Mouse (Mus musculus) cerebellum, adult 8-10 months (tissue): ENCODE measurements around the gene Armh3.

ENCODE experiments used
- DNase-seq: peaks from one replicate; pipeline ENCODE4 v3.0.0; 2022

Gene Armh3

DNA sequence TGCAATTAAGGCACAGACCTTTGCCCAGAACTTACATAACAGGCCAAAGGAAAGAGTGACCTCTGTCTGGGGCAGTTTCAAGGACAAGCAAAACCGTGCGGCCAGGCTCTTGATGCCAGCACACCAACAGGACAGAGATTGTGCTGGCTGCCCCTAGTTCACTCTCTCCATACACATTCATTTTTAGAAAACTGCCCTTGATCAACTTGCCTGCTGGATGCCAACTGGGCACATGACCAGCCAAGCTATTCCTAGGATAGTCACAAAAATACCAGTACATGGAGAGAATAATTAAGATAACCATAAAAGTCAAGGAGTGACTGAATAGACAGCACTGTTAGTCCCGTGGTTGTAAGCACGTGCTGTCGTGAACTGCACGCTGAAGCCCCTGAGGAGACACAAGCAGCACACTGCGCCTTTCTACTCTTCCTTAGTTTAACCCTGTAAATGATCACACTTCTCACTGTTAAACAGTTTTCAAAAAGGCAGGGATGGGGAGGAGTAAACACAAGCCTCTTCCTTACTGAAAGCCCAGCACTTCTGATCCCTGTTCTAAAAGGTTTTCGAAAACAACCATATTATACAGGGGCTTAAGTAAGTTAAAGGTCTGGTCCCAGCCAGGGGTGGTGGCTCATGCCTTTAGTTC, 95.8 kb downstream of the Armh3 start:
- no peak for DNase-seq

DNA sequence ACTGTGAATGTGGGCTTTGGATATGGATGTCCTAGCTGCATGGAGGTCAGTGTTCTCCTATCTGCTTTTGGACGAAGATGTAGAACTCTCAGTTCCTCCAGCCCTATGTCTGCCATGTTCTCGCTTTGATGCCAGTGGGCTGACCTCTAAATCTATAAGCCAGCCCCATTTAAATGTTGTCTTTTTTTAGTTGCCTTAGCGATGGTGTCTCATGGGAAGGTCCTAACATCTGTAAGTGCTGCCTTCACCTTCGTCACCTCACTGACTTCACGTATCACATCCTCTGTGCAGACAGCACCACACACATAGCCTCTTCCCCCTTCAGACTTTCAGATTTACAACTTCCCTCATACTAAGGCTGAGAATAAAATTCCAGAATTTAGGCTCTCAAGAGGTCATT, 97.5 kb downstream of the Armh3 start:
- no peak for DNase-seq

DNA sequence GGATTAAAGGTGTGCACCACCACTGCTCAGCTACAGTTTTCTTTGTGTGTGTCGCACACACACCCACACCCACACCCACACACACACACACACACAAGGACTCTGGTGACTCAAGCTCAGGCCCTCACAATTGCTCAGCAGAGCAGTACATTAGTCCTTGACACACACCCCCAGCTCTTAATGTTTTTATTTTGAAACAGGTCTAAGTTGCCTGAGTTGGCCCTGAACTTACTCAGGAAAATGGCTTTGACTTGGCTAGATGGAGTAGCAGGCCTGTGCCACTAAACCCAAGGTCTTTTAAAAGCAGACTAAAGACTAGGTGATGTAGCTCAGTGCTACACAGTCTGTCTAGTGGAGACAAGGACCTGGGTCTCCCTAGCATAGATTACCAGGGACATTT, 102.6 kb downstream of the Armh3 start:
- DNase-seq = no peak

DNA sequence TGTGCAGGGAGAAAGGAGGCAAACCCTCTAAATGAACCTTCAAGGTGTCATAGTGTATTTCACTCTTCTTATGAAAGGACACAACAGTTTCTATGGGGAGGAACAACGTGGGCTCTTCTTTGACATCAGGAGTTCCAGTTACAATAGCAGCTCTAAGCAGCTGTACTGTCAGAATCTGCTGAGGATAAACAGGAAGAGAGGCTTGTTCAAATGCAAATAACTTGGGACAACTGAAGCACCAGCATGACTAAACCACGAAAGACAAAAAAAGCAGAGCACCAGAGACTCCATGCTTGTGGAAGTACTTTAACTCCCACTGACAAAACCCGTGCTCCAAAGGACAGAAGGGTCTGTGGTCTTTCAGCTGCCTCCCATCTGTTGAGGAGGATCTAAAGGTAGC, 116.2 kb downstream of the Armh3 start:
- DNase-seq = no peak

DNA sequence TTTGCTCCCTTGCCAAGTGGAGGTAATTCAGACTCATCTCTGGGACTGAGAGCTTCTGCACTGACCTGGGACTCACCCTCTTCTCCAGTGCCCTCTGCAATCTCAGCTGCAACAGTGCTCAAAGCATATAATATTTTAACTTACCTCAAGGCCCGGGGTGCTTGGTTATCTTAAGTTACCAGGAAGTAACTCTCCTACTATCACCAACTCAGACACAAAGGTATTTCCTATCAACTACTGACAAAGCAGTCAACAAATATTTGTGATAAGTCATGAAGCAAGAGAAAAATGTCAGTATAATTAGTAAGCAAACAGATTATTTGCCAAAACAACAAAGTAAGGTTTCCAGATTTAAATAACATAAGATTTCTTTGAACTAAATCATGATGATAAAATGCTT, 125.0 kb downstream of the Armh3 start:
- DNase-seq = no peak

DNA sequence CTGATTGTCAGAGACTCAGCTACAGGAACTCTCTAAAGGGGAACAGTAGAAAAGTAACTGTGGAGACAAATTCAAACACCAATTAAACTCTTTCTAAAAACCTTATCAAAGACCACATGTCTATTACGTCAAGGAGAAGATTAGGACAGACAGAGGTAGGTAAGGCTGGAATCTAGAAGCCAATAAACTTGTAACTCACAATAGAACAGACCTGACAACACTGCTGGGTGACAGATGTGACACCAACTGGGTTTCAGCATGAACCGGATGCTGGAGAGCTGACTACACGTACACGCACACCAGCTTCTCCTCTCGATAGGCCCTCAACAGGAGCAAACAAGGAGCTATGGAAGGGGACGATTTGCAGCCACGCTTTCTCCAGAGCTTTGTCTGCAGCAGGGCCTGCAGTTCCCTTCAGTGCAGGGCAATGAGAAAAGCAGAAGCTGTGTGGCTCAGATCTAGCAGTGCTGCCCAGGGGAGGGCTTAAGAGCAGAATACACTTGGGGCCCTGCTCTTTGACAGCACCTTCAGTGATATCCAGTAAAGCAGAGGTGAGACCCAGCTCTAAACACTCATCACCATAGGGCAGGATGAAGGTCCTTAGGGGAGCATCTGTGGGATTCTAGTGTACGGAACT, 142.9 kb downstream of the Armh3 start:
- DNase-seq = no peak

DNA sequence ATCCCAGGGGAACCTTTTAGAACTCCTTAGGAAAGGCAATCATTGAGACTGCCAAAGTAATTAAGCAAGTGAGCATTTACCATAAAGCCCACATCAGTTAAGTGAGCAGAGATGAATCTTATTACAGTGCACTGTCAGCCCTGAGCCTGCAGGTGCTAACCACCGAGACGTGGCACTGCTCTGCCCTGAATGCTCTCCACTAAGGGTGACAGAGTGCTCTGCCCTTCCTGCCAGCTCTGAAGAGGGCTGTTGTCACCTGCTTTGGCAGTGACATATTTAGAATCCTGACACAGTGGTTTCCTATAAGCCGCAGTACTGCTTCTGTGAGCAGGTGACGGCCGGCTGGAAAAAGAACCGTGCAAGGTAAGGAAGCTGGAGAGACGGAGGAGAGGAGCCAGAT, 143.8 kb downstream of the Armh3 start:
- DNase-seq = no peak

DNA sequence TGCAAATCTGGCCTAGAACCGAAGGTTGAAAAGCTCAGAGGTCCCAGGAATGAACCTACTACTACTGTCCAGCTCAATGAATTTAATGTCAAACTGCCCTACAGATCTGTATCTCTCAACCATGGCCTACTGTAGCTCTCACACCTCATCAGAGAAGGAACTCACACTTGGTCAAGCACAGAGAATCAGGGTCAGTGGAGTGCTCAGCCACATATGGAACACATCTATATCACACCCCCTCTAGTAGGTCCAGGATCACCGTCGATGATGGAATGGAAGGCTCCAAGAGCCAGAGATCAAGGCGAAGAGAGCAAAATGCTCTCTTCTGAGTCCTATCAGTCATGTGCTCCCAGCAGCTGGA, 150.6 kb downstream of the Armh3 start:
- DNase-seq = no peak

DNA sequence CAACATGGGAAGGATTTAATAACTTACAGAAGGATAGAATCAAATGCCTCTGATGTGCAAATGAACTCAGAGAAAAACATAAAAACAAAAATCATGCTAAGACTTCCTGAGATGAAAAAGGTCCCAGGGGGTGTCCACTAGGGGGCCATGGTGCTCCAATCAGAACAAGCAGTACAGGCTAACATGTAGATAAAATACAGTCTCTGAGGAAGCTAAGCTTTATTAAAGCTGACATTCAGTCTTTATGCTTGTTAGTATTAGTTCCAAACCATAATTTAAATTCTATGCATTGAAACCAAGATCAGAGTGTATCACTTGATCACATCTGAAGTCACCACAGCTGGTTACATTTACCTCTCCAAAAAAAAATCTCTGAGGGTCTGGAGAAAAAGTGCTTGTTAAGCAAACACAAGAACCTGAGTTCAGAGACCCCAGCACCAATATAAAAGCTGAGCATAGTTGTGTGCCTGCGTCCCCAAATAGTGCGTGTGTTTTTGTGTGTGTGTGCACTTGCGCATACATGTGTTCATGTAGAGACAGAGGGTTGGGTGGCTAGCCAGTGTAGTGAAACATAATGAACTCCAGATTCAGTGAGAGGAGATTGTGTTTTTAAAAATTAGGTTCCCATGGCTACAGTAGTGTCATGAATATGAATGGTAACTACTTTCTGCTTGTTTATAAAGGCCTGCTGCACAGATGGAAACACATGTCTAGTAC, 151.1 kb downstream of the Armh3 start:
- no peak for DNase-seq

DNA sequence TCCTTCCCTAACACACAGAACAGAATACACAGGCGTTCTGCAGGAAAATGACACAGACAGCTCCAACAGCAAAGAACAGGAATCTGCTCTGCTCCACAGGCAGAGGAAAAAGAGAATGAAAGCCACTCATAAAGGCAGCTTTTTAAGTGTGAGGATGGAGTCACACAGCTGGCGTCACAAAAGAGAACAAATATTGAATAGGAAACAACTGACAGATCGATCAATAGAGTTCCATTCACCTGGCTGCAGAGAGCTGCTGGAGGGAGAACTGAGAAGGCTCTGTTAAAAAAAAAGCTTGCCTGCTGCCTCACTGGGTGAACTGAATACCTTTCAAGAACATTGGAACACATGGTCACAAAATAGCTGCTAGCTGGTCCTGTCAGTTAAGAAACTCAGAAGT, 154.1 kb downstream of the Armh3 start:
- no peak for DNase-seq

DNA sequence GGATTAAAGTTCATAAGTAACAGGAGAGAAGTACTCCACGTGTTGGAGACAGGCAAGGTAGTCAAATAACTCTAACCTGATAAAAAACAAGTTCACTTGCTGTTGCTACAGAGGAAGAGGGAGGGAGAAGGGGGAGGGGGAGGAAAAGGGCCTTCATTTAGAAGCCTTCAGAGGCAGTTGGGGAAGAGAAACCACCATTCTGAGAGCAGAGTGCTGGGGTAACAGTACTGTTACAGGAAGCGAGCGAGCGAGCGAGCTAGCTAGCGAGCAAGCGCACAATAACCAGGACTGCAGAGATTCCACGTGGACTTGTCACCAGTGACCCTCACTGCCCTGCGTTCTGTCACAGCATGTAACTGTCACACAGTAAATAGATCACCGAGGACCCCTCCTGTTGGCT, 154.9 kb downstream of the Armh3 start:
- DNase-seq = no peak

DNA sequence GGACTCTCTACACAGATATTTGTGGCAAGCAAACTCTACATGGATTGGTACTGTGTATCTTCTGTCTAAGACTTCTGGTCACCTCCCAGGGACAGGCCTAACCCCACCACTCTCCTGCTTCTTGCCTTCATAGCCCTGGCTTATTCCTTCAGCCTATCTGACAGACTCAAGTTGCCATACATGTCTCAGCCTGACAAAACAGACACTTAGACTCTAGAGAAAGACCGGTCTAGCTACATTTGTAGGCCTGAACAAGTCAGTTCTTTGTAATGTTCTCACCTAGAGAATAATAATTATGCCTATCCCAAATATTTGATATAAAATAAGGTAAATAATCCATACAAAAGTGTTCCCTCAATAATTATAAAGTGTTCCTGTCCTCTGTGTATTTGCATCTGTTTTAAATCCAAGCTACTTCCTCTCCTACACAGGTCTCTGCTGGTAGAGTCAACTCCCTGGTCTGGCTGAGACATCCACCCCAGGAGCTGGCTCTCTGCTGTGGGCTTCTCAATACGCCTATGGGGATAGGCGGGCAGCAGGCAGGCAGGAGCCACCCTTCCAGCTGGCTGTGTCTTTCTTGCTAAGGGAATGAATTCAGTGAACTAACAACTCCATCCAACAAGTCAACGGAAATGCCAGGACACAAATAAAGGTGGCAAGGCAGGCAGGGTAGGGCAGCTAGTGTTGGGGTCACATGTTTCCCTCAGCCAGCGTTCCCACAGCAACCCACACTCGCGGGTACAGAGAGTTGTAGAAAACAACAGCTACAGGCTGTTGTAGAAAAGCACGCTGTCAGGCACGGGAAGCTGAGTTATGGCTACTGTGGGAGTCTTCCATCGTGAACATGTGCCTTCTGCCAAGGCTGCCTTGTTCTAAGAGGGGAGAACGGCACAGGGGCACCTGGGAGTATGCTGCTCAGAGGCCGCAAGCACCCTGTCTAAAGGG, 161.0 kb downstream of the Armh3 start:
- DNase-seq = no peak

DNA sequence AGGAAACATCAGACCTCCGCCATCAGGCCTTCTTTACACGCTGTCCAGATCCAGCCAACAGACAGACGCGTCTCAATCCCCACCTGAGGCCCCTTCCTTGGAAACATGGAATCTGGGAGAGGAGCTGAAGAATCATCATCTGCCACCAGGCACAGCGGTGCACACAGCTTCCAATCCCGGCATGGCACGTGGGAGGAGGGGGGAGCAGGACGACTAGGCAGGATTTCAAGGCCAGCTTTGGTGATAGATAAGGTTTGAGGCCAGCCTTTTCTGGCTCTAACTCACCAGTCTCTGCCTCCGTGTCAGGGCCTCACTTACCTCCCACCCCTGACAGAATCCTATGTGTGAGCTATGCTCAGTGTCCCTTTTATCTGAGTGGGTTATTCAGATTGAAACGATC, 162.8 kb downstream of the Armh3 start:
- no peak for DNase-seq

DNA sequence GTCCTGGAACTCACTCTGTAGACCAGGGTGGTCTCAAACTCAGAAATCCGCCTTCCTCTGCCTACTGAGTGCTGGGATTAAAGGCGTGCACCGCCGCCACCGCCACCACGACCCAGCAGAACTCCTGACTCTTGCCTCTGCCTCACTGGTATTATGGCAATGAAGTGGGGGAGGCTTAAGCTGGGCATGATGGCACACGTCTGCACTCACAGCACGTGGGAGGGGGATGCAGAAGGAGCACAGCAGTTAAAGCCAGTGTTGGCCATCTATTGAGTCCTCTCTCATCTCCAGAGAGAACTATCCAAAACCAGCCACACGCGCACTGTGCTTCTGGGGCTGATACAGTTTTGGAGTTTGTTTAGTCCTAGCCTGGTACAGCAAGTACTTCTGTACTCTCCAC, 164.6 kb downstream of the Armh3 start:
- no peak for DNase-seq

DNA sequence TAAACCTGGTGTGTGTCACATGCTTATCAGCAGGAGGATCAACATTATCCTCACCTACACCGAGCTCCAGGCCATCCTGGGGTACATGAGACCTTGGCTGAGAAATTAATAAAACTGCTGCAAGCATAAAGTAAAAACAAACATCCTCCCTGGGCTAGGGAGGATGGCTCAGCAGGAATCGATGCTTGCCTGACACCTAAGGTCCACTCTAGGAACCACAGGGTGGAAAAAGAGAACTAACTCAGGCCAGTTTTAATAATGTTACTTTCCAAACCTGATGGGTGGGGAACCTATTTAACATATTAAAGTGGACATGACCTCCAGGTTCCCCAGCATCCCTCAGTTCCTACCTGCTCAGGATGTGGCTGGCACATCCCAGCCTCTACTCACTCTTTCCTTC, 167.6 kb downstream of the Armh3 start:
- no peak for DNase-seq

DNA sequence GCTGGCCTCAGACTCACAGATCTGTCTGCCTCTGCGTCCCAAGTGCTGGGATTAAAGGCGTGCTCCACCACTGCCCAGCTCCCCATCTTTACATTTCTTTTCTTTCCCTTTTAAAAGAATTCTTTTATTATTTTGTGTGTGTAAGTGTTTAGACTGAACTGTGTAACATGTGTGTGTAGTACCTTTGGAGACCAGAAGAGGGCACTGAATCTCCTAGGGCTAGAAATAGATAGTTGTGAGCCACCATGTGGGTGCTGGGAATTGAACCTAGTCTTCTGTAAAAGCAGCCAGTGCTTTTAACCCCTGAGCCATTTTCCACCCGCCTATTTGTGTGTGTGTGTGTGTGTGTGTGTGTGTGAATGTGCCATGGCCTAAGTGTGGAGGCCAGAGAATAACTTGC, 170.6 kb downstream of the Armh3 start:
- no peak for DNase-seq

DNA sequence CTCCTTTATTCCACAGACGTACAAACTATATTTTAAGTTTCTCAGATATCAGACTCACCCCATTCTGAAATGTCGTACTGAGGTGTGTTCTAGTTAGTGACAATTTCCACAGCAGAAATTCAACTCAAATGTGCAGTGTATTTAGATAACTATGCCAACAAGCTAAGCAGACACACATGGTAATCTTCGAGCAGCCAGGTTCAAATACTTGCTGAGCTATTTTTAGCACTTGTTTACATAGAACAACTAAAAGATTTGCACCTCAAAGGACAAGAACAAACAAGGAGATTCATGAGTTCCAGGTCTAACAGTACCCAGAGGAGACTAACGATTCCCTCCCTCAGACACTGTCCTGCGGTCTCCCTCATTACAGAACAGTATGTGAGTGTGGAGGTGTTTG, 171.2 kb downstream of the Armh3 start:
- DNase-seq = no peak

DNA sequence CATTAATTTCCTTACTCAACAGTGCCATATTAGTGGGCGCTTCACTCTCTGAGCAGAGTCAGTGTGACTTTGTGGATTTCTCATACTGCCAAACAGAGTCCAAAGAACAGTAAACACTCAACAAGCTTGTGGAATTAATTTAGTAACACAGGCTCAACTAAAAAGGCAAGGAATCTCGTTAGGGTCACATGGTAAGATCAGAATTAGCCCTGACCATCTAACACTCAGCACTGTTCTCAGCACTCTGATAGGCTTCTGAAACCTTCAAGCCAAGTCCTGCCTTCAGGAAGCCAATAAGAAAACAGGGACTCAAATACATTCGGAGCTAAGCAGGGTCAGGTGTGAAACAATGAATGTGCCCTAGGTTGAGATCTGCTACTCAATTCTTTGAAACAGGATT, 172.1 kb downstream of the Armh3 start:
- no peak for DNase-seq

DNA sequence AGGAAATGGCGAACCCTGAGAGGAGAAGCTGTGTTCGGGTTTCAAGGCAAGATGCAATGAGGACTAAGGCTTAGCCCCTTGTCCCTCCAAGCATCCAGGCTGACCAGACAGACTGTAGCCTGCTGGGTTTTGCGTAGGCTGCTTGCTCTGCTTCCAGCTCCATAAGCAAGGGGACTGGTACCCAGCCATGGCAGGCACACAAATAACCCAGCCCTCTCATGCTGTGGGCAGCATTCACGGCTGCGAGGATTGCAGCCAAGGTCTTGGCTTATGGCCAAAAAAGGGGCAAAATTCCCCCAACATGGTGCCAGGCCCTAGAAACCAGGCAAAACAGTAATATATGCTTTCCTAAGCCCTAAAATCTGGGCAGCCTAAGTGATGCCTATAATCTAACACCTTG, 176.5 kb downstream of the Armh3 start:
- DNase-seq = peak; percentile 23

DNA sequence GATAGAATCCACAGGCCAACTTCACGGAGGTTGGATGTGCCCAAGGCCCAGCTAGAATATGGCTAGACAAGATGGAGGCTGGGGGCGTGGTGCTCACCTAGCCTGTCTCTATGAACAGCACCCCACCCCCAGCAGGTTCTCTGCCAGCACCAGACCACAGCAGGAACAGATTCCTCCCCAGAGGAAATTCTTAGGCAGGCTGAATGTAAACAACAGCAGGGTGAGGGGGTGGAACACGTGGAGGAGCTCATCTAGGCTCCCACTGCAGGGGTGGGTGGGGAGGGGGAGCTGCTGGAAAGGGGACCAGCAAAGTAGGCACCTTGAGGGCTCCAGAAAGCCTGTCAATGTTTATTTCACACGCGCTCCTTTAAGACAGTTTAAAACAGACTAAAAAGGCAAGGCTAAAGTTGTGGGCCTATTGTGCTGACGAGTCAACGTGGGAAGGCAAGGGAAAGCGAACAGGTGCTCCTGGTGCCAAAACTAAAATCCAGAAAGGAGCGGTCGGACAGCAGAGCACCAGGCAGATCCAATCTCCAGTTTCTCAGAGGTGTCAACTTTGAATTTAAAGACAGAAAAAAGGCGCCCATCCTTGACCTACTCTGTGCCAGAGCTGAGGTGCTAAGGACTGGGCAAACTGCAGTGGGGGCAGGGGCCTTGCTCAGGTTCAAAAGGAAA, 180.3 kb downstream of the Armh3 start:
- no peak for DNase-seq

DNA sequence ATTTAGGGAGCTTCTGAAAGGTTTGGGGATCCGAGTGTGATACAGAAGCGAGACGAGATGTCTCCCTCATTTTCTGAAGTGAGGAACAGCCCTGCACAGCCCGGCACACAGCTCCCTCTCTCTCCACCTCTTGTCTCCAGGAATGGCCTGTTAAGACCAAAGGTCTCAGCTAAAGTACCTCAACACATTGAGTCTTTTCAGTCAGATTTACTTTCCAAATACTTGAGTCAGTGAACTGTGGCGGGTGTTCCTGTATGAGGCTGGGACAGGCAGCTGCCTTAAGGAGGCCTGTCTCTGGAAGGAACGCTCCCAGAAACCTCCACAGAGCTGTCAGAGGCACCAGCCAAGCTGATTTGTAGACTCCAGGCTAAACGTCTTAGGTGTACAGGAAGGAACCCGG, 181.6 kb downstream of the Armh3 start:
- DNase-seq = no peak

DNA sequence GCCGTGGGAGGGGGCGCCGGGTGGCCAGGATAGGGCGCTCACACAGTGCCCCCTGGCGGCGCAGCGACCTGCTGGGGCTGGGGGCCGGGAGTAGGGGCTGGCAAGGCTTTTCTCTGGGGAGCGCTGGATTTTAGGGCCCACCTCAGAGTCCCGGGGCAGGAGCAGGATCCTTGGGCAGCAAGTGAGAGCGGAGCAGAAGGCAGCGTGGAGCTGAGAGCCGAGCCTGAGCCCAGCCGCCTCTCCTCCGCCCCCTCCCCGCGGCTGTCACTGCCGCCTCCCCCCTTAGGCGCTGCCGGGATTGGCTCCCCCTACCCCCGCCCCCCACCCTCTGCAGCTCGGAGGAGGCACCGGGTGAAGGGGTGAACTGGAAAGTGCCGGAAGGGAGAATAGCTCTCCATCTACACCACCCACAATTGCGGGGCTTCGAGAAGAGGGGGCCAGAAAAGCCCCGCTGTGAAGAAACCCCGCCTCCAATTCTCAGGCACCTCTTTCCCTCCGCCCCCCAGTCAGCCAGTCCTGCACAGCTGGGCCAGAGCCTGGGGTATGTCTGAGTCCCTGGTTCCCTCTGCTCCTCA, 182.4 kb downstream of the Armh3 start, which contains the start of gene Kcnip2:
Gene Kcnip2 (minus strand): TSS at position 231 of the 575 bp plus-strand sequence.
- DNase-seq = no peak
